Mouse (Mus musculus): ENCODE results near the gene Chmp5.
"Not testable (repeated sequence)": the region's sequence is repeated elsewhere in the genome, so short reads cannot be mapped to it uniquely, and the experiment has no call there.

The Chmp5 gene

DNA sequence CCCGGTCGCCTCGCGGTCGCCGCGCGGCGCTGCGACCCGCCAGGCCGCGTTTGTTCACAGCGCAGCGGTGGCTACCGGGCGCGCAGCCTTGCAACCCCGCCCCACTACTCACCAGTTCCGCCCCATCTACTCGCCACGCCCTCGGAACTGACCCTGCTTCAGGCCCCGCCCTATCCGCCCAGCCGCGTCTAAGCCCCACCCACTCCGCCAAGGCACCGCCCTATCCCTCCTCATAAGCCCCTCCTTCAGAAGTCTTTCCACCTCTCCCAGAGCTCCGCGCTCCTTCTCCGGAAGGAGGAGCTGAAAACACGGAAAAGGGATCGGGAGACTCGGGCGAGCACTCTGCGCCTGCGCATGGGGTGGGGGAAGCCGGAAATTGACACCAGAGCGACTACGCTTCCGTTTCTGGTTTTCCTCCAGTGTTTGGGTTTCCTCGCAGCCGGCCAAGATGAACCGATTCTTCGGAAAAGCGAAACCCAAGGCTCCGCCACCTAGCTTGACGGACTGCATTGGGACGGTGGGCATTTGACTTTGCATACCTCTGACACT is at the start of gene Chmp5, which contains the start of gene Bag1:
TSS of gene Chmp5 (plus strand) at position 248 of the 549 bp plus-strand sequence.
TSS of gene Bag1 (minus strand) at position 135 of the 549 bp plus-strand sequence.
- peak; percentile 99 for DNase-seq

DNA sequence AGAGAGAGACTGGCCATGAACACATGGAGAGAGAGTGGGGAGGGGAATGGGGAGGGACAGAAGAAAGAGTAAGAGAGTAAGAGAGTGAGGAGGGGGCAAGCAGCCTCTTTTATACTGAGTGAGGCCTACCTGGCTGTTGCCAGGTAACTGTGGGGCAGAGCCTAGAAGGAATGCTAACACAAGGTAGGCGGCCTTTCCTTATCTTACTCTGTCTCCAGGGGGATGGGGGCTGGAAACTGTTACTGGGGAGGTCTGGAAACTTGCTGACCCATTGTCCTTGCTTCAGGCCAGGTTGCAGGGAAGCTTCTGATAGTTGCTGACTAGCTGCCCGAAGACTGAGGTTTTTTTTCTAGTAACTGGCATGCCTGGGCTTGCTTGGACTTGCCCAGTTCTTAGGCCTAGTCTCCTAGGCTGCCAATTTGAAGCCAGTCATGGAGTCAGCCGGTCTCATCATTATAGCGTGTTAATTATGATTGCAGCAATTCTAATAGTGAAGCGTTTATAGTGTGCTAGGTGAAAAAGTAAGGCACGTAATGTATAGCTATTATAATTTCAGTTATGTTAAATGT is 49.6 kb upstream of the Chmp5 start:
- DNase-seq, result no peak

DNA sequence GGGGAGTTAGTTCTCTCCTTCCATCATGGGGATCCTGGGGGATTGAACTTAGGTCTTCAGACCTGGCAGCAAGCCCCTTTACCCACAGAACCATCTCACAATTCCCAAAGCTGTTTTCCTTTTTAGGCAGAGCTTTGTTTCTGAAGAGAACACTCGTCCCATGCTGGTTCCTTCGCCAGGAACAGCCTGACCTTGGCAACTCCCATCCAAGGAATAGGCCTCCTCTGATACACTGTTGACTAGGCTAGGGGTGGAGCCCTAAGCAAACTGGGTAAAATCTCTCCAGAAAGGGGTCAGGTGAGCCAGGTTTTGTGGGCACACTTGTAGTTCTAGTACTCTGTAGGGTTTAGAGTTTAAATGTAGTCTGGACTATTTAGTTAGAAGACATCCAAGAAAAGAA is 48.9 kb upstream of the Chmp5 start:
- DNase-seq, result no peak

GRCm38 (mm10) chr4:40900071-40900470 is 48.1 kb upstream of the Chmp5 start:
- DNase-seq, result no peak

DNA sequence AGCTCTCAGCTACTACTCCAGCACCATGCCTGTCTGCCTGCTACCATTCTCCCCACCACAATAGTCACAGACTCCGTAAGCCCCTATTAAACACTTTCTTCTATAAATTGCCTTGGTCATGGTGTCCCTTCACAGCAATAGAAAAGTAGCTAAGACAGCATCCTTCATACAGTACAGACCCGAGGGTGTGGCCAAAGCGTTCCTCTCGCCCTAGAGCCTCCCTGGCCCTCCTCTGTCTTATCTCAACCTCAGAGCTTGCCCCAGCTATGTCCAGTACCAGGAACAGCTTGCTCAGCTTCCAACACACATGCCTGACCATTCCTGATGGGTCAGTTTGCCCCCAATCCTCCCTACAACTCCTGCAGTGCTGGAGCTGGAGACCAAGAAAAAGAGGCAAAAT is 47.6 kb upstream of the Chmp5 start:
- no peak for DNase-seq

DNA sequence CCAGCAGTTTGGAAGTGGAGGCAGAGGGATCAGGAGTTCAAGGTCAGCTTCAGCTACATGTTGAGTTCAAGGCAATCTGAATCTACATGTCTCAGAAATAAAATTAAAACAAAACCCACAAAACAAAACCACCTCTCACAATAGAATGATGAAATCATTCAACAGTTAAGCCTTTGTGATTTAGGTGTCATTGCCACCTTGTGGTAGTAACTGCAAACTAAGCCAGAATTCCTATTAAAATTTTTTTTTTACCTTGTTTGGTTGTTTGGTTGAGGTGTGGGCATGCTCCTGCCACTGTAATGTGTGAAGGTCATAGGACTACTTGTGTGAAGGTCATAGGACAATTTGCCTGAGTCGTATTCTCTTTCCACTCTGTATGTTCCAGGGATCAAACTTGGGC is 41.9 kb upstream of the Chmp5 start:
- DNase-seq, result peak; percentile 20

GRCm38 (mm10) chr4:40908261-40908969 is 39.8 kb upstream of the Chmp5 start:
- peak; percentile 52 for DNase-seq

- no peak for DNase-seq
These were observed 33.8 kb upstream of the Chmp5 start for GRCm38 (mm10) chr4:40914287-40914867.

DNA sequence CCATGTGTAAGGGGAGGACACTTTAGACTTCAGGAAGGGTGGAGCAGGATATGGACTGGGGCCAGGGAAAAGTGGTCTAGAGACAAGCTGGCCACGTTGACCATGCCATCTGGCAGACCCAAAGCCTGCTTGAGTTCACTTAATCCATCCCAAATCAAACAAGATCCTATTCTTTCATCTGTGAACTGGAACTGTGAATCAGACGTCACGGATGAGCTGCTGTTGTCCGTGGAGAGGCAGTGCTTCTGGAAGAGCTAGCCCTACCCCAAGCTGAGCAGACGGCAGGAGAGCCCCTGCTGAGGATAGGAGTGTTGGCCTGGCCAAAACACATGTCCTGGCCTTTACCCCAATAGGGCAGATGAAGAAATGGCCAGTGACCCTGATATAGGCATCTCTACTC is 32.3 kb upstream of the Chmp5 start:
- DNase-seq, result no peak

- DNase-seq, result no peak
These were observed 31.5 kb upstream of the Chmp5 start for GRCm38 (mm10) chr4:40916592-40917155.

DNA sequence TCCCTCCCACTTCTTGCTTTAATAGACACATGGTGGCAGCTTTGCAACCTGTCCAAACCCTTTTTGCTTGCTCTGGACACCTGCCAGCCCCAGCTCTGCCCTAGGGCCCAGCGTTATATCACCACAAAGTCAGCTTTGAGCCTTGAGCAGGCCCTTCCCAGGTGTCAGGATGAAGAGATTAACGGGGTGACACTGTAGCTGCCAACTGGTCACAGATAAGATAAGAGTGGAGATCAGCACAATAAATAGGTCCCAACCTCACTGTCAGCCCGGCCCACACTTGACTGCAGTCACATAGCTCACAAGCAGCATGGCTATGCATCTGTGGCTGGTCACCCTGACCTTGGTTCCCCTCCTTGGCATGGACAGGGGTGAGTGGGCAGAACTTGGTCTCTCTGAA is 28.4 kb upstream of the Chmp5 start, which contains the start of gene Spink4:
TSS of gene Spink4 (plus strand) at position 268 of the 400 bp plus-strand sequence.
- DNase-seq, result peak; percentile 39

DNA sequence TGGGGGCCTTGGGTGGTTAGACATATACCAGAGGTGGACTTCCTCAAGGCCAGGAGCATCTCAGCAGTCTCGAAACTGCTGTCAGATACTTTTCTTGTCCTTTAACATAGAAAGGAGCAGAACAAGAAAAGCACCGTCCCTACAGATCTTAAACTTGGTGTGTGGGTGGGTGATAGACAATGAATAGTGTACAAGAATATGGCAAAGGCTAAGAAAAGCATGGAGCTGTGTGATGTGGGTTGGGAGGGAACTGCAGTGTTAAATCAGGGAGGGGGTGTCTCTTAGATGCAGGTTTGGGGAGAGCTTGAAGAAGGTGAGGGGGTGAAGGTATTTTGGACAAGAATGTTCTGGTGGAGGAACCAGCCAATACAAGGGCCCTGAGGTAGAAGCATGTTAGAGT is 27.6 kb upstream of the Chmp5 start:
- DNase-seq, result no peak

GRCm38 (mm10) chr4:40921288-40921687 is 26.9 kb upstream of the Chmp5 start:
- DNase-seq, result no peak

- no peak for DNase-seq
These were observed 25.0 kb upstream of the Chmp5 start for GRCm38 (mm10) chr4:40923087-40923651.

GRCm38 (mm10) chr4:40925568-40925967 is 22.6 kb upstream of the Chmp5 start:
- DNase-seq, result no peak

DNA sequence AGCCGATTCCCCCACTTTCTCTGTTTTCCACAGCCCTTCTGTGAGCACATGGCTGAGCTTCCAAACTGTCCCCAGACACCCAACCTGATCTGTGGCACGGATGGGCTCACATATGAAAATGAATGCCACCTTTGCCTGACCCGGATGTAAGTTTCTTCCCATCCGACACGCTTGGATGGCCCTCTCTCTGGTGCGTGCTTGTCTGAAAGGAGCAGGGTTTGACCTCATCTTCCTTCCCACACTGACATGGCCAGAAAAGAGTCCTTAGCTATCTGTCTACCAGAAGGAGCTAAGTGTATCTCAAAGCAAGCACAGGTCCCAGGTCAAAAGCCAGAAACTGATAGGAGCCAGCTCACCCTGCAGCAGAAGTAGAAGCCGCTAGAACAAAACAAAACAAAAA is 19.2 kb upstream of the Chmp5 start:
- no peak for DNase-seq

DNA sequence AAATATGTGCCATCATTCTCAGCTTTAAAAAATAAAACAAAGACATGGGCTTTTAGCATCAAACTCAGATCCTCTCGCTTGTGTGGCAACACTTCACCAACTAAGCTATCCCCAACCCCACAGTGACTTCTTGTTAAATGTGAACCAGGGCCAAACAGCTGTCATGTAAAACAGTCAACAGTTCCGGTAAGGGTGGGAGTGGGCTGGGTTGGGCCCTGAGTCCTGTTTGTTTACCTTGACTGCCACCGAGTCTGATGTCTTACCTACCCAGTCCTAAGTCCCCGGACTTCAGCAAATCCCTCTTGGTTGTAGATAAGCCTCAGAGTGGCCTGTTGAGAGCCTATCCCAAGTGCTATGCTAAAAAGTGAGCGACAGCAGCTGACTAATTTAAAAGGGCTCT is 14.5 kb upstream of the Chmp5 start:
- no peak for DNase-seq

DNA sequence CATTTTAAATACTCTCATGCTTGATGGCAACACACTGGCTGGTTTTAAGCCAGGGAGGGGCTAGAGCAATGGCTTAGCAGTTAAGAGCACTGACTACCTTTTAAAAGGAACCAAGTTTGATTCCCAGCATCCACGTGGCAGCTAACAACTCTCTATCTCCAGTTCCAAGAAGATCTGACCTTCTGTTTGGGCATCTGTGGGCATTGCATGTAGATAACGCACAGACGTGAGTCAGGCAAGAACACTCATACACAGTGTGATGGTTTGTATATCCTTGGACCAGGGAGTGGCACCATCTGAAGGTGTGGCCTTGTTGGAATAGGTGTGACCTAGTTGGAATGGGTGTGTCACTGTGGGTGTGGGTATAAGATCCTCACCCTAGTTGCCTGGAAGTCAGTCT is 13.8 kb upstream of the Chmp5 start:
- DNase-seq, result not testable (repeated sequence)

- peak; percentile 51 for DNase-seq
These were observed 11.9 kb upstream of the Chmp5 start for GRCm38 (mm10) chr4:40936175-40936839.

GRCm38 (mm10) chr4:40938793-40939192 is 9.4 kb upstream of the Chmp5 start:
- no peak for DNase-seq

DNA sequence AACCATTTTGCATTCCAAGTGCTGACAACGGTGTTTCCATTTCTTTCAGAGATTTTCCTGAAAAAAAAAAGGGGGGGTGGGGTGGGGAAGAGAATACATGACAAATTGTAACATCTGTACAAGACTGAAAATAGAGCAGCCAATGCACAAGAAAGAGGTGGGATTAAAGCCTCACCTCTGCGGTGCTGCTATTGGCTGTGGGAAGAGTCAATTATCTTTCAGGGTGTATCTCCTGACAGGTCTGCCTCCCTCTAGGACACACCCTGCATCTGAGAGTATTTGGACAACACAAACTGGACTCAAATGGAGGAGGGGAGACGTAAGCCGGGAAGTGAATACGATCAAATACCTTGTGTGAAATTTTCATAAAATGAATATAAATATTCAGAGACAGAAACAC is 4.6 kb upstream of the Chmp5 start:
- no peak for DNase-seq

- no peak for DNase-seq
These were observed 1.6 kb upstream of the Chmp5 start for GRCm38 (mm10) chr4:40946516-40947121.

Data from lung, postnatal 14 days (tissue).